ENCODE assay signal across 1 mouse cellular context in genomic region chr12:110484824-110485584, GRCm38 (mm10).
TF ChIP-seq lines count a peak whose summit lies in the region.

No protein-coding gene starts in this region.

TF ChIP-seq in MEL, 35 proteins besides CTCF, POLR2A, EP300 and RAD21 (continued from another document):
- 0 out of 2 replicates have a peak, but pooled peaks have one; percentile 49 for TF ChIP-seq MAZ (IDR thresholded peaks at IDR 0.05; ENCODE audit: low read depth, low read length)
